36 mouse cellular contexts compared by ENCODE assay signal in genomic region chr7:4237454-4237853, GRCm38 (mm10). TPM values are rescaled to one million over a fixed set of nuclear protein-coding genes. Genes with fewer than 3 reads are reported as not detected.
A peak's percentile ranks its signal among the peaks of the same experiment; 100 is the strongest.
DNase-seq lines count a peak whose midpoint lies in the region; ATAC-seq and TF ChIP-seq lines count a peak whose summit lies in the region.
"Had no signal": no experiment of that assay in that cellular context is flagged by ENCODE, and none has a peak within 500 bp of the region (broad histone marks: within the 10 kb centered on the region; RNA-seq: fewer than 3 reads in every experiment).

Gene Lilra5, plus strand, starts transcription at chr7:4237754.

- TF ChIP-seq CTCF in liver, adult 2 months (IDR thresholded peaks at IDR 0.05; ENCODE audit: low read depth, low read length), result no peak
- TF ChIP-seq CTCF in testis, adult 2 months (IDR thresholded peaks at IDR 0.05; ENCODE audit: control insufficient read depth, insufficient read depth, insufficient replicate concordance, low read depth, low read length), result no peak

- no peak for TF ChIP-seq POLR2A in liver, adult 2 months (IDR thresholded peaks at IDR 0.05; ENCODE audit: extremely low read depth, insufficient read depth, low read length)
- TF ChIP-seq POLR2A in testis, adult 2 months (IDR thresholded peaks at IDR 0.05; ENCODE audit: control insufficient read depth, low read depth, low read length), result no peak

- DNase-seq in liver, adult 2 months (ENCODE audit: extremely low read depth, low read depth, low spot score), result peak; percentile 21
- DNase-seq in testis, postnatal 14 days (ENCODE audit: low spot score), result no peak
- DNase-seq in adrenal gland, adult 2 months, result no peak
- DNase-seq: adrenal gland, postnatal 10 days; cerebellum, adult 11-12 months; cerebellum, adult 9-11 months; gastrocnemius, adult 2 months; gastrocnemius, postnatal 36 days; heart, postnatal 4 days; kidney, adult 9 months; kidney, postnatal 14 days; lung, postnatal 14 days; right cerebral cortex, adult 18-20 months; thymus, postnatal 4 days had no signal

- peak within 1 kb of the TSS; percentile 62 for H3K27ac ChIP-seq in liver, adult 2 months (replicated peaks; ENCODE audit: insufficient read depth, low read depth, low read length)
- no peak within 1 kb of the TSS for H3K27ac ChIP-seq in liver, embryonic 12.5 days
- no peak within 1 kb of the TSS for H3K27ac ChIP-seq in testis, adult 2 months (ENCODE audit: control insufficient read depth, insufficient read depth, low read depth, low read length)
- H3K27ac ChIP-seq in macrophage, result peak within 1 kb of the TSS; percentile 61
- H3K27ac ChIP-seq: embryonic facial prominence, embryonic 13.5 days; forebrain, embryonic 10.5 days; forebrain, embryonic 15.5 days; gastrocnemius, adult 2 months; heart, embryonic 10.5 days; hindbrain, embryonic 13.5 days; limb, embryonic 12.5 days; neural tube, embryonic 12.5 days; stomach, postnatal 0 days had no signal

- H3K36me3 ChIP-seq in liver, adult 2 months (ENCODE audit: control insufficient read depth, insufficient read depth, low read length), result no peaks in the 10 kb centered on the region
- no peaks in the 10 kb centered on the region for H3K36me3 ChIP-seq in liver, embryonic 12.5 days
- no peaks in the 10 kb centered on the region for H3K36me3 ChIP-seq in testis, adult 2 months (ENCODE audit: control insufficient read depth, insufficient read depth, low read length)
- H3K36me3 ChIP-seq in macrophage (ENCODE audit: inconsistent target), result no peaks in the 10 kb centered on the region
- H3K36me3 ChIP-seq: embryonic facial prominence, embryonic 13.5 days; forebrain, embryonic 10.5 days; forebrain, embryonic 15.5 days; heart, embryonic 10.5 days; hindbrain, embryonic 13.5 days; limb, embryonic 12.5 days; neural tube, embryonic 12.5 days had no signal

- 80% methylated on average over 7 of the region's 7 CpGs for WGBS in liver, adult 2 months
- 63% methylated on average over 7 of the region's 7 CpGs for WGBS in liver, embryonic 12.5 days (ENCODE audit: insufficient replicate concordance)
- WGBS in macrophage (ENCODE audit: missing documents), result 85% methylated on average over 7 of the region's 7 CpGs

- H3K4me3 ChIP-seq in liver, adult 2 months (ENCODE audit: insufficient read depth, low read depth, low read length), result peak within 1 kb of the TSS; percentile 44
- H3K4me3 ChIP-seq in liver, embryonic 12.5 days, result no peak within 1 kb of the TSS
- H3K4me3 ChIP-seq in testis, adult 2 months (ENCODE audit: control insufficient read depth, low read depth, low read length), result peak within 1 kb of the TSS; percentile 14
- H3K4me3 ChIP-seq in macrophage (ENCODE audit: inconsistent target), result no peak within 1 kb of the TSS
- H3K4me3 ChIP-seq: embryonic facial prominence, embryonic 13.5 days; forebrain, embryonic 10.5 days; forebrain, embryonic 15.5 days; gastrocnemius, adult 2 months; heart, embryonic 10.5 days; hindbrain, embryonic 13.5 days; limb, embryonic 12.5 days; myocyte; neural tube, embryonic 12.5 days had no signal

- H3K4me1 ChIP-seq in liver, adult 2 months (ENCODE audit: control insufficient read depth, insufficient read depth, low read length), result peaks cover 6% of the 10 kb centered on the region; the same call in 1 of the 2 replicates
- no peaks in the 10 kb centered on the region for H3K4me1 ChIP-seq in liver, embryonic 12.5 days
- no peaks in the 10 kb centered on the region; the same call in 1 of the 2 replicates for H3K4me1 ChIP-seq in testis, adult 2 months (ENCODE audit: control insufficient read depth, insufficient read depth, low read length)
- H3K4me1 ChIP-seq: embryonic facial prominence, embryonic 13.5 days; forebrain, embryonic 10.5 days; forebrain, embryonic 15.5 days; heart, embryonic 10.5 days; hindbrain, embryonic 13.5 days; limb, embryonic 12.5 days; neural tube, embryonic 12.5 days had no signal

- H3K79me2 ChIP-seq in liver, adult 2 months (ENCODE audit: control insufficient read depth, insufficient read depth, low read length), result no peaks in the 10 kb centered on the region
- H3K79me2 ChIP-seq in macrophage (ENCODE audit: inconsistent target), result no peaks in the 10 kb centered on the region

- H3K9me3 ChIP-seq in liver, embryonic 12.5 days (replicated peaks), result no peaks in the 10 kb centered on the region
- H3K9me3 ChIP-seq: embryonic facial prominence, embryonic 13.5 days; forebrain, embryonic 10.5 days; forebrain, embryonic 15.5 days; heart, embryonic 10.5 days; hindbrain, embryonic 13.5 days; limb, embryonic 12.5 days; neural tube, embryonic 12.5 days had no signal

- peak within 1 kb of the TSS; percentile 34 for H3K9ac ChIP-seq in liver, adult 2 months (ENCODE audit: low read depth, low read length)
- no peak within 1 kb of the TSS for H3K9ac ChIP-seq in liver, embryonic 12.5 days
- H3K9ac ChIP-seq: embryonic facial prominence, embryonic 13.5 days; forebrain, embryonic 15.5 days; hindbrain, embryonic 13.5 days; limb, embryonic 12.5 days; neural tube, embryonic 12.5 days had no signal

- H3K27me3 ChIP-seq in liver, adult 2 months (ENCODE audit: control insufficient read depth, insufficient read depth, low read length), result no peaks in the 10 kb centered on the region
- no peaks in the 10 kb centered on the region for H3K27me3 ChIP-seq in liver, embryonic 12.5 days (replicated peaks)
- no peaks in the 10 kb centered on the region for H3K27me3 ChIP-seq in testis, adult 2 months (ENCODE audit: control insufficient read depth, insufficient read depth, low read length)
- H3K27me3 ChIP-seq: CH12.LX; embryonic facial prominence, embryonic 13.5 days; forebrain, embryonic 15.5 days; hindbrain, embryonic 13.5 days; limb, embryonic 12.5 days; neural tube, embryonic 12.5 days had no signal

- ATAC-seq in liver, embryonic 12.5 days, result no peak
- ATAC-seq: forebrain, embryonic 15.5 days; intestine, embryonic 16.5 days; midbrain, embryonic 16.5 days had no signal

- H3K4me2 ChIP-seq in liver, embryonic 12.5 days, result no peak within 1 kb of the TSS
- H3K4me2 ChIP-seq: embryonic facial prominence, embryonic 13.5 days; forebrain, embryonic 15.5 days; hindbrain, embryonic 13.5 days; limb, embryonic 12.5 days; midbrain, embryonic 11.5 days; neural tube, embryonic 12.5 days had no signal

RNA-seq across cellular contexts. Expression of gene Lilra5, which starts in this region (rescaled TPM):
- total RNA-seq in liver, adult 2 months (2014; rRNA removed), result 2.9 and 4.3 TPM in 2 replicates
- polyA plus RNA-seq in liver, adult 2 months (2012; rRNA removed), result 0.60 and 0.71 TPM in 2 replicates
- polyA plus RNA-seq in liver, embryonic 12.5 days (2016; fragmentation: Nextera tagmentation; extraction: Ambion mirVana), result 0.10 and 0.14 TPM in 2 replicates
- 0.46 and 0.48 TPM in 2 replicates for polyA plus RNA-seq in testis, adult 2 months (2012; rRNA removed)
- total RNA-seq in macrophage (2018; cell fraction: chromatin; rRNA removed), result not detected
- total RNA-seq in macrophage (2018; cell fraction: cytosol; rRNA removed), result under 1 TPM in 11 of 26 experiments, not detected in 15; 0.05 to 0.13 (median 0.09) TPM
- total RNA-seq in macrophage (2018; cell fraction: nucleus; rRNA removed), result not detected
- 0.11 to 0.27 TPM in 2 of 3 replicates, not detected in the other for polyA plus RNA-seq in macrophage (2018)
- total RNA-seq in adrenal gland, adult 2 months (2021), result 1 to 10 TPM; 3.0 to 4.7 TPM
- 0.39 and 0.49 TPM in 2 replicates for polyA plus RNA-seq in adrenal gland, adult 2 months (2012; rRNA removed)
- total RNA-seq: CH12.LX; common myeloid progenitor, adult 5-6 weeks; ES-E14; gastrocnemius, postnatal 36 days; layer of hippocampus, postnatal 10 days; left cerebral cortex, postnatal 14 days had no signal
- polyA plus RNA-seq: C2C12; embryonic facial prominence, embryonic 13.5 days; forebrain, embryonic 10.5 days; forebrain, embryonic 15.5 days; heart, embryonic 10.5 days; hindbrain, embryonic 13.5 days; limb, embryonic 12.5 days; midbrain, embryonic 11.5 days; myocyte; neural tube, embryonic 12.5 days; thymus, postnatal 0 days had no signal

Comparison
In these comparisons a context has a peak if more than half of its experiments do, and no peak if none do; other contexts are left out.
1. H3K27ac ChIP-seq: peak in liver, adult 2 months (single experiment) and macrophage (single experiment); none in liver, embryonic 12.5 days (single experiment) and testis, adult 2 months (single experiment).
2. H3K4me3 ChIP-seq: peak in liver, adult 2 months (single experiment) and testis, adult 2 months (single experiment); none in liver, embryonic 12.5 days (single experiment) and macrophage (single experiment).